Mouse (Mus musculus) cerebellum, adult 18-20 months (tissue): ENCODE measurements around the gene Mtf1.

Experiments
- DNase-seq, 2 experiments: peaks; one replicate each; pipeline ENCODE4 v3.0.0; 2021

Gene Mtf1

GRCm38 (mm10) chr4:124802309-124803260, 681 bp downstream of the Mtf1 start:
- DNase-seq, result peak; percentile 94 to 97

- no peak for DNase-seq
These were observed 1.5 kb downstream of the Mtf1 start for GRCm38 (mm10) chr4:124803406-124803805.

- DNase-seq, result no peak
These were observed 6.6 kb downstream of the Mtf1 start for GRCm38 (mm10) chr4:124808511-124808910.

- no peak for DNase-seq
These were observed 7.4 kb downstream of the Mtf1 start for GRCm38 (mm10) chr4:124809136-124809883.

GRCm38 (mm10) chr4:124810056-124810455, 8.2 kb downstream of the Mtf1 start:
- DNase-seq, result no peak

GRCm38 (mm10) chr4:124811347-124811975, 9.6 kb downstream of the Mtf1 start:
- peak; percentile 30 to 32 for DNase-seq

GRCm38 (mm10) chr4:124815901-124816300, 14.0 kb downstream of the Mtf1 start:
- DNase-seq, result peak; percentile 59 to 72

GRCm38 (mm10) chr4:124817803-124818202, 15.9 kb downstream of the Mtf1 start:
- DNase-seq, result no peak

- DNase-seq, result no peak
These were observed 16.9 kb downstream of the Mtf1 start for GRCm38 (mm10) chr4:124818832-124819231.

- no peak for DNase-seq
These were observed 23.1 kb downstream of the Mtf1 start for GRCm38 (mm10) chr4:124824967-124825366.

- no peak for DNase-seq
These were observed 23.6 kb downstream of the Mtf1 start for GRCm38 (mm10) chr4:124825371-124825965.

GRCm38 (mm10) chr4:124829671-124830070, 27.8 kb downstream of the Mtf1 start:
- DNase-seq, result no peak

- DNase-seq, result no peak
These were observed 30.9 kb downstream of the Mtf1 start for GRCm38 (mm10) chr4:124832796-124833195.

- DNase-seq, result no peak
These were observed 36.3 kb downstream of the Mtf1 start for GRCm38 (mm10) chr4:124838035-124838700.

- DNase-seq, result no peak
These were observed 39.1 kb downstream of the Mtf1 start for GRCm38 (mm10) chr4:124840998-124841397.

GRCm38 (mm10) chr4:124843493-124843892, 41.6 kb downstream of the Mtf1 start:
- DNase-seq, result peak; percentile 43 to 58

GRCm38 (mm10) chr4:124847573-124847972, 45.7 kb downstream of the Mtf1 start:
- peak; percentile 83 to 88 for DNase-seq

- DNase-seq, result peak; percentile 57 to 58
These were observed 47.8 kb downstream of the Mtf1 start for GRCm38 (mm10) chr4:124849631-124850260.

GRCm38 (mm10) chr4:124850261-124850913, 48.5 kb downstream of the Mtf1 start, which contains the start of gene Yrdc:
Gene Yrdc (plus strand): TSS chr4:124850679.
- DNase-seq, result peak; percentile 92 to 97

- peak; percentile 72 to 77 for DNase-seq
These were observed 49.2 kb downstream of the Mtf1 start, which contains the start of gene 1110065P20Rik for GRCm38 (mm10) chr4:124850933-124851658. Gene 1110065P20Rik (minus strand): TSS chr4:124851196.
